Mouse (Mus musculus): Measurements from ENCODE around the gene Xcr1.

Gene Xcr1

GRCm38 (mm10) chr9:123815444-123815843, 46.4 kb downstream of the Xcr1 start:
- DNase-seq (ENCODE audit: extremely low read depth, insufficient read length, low spot score) = no peak

- DNase-seq (ENCODE audit: extremely low read depth, insufficient read length, low spot score) = no peak
These were observed 47.0 kb downstream of the Xcr1 start for GRCm38 (mm10) chr9:123814821-123815220.

GRCm38 (mm10) chr9:123814326-123814725, 47.5 kb downstream of the Xcr1 start:
- no peak for DNase-seq (ENCODE audit: extremely low read depth, insufficient read length, low spot score)

GRCm38 (mm10) chr9:123811831-123812230, 50.0 kb downstream of the Xcr1 start:
- DNase-seq (ENCODE audit: extremely low read depth, insufficient read length, low spot score) = no peak

GRCm38 (mm10) chr9:123808583-123808982, 53.2 kb downstream of the Xcr1 start:
- no peak for DNase-seq (ENCODE audit: extremely low read depth, insufficient read length, low spot score)

- DNase-seq (ENCODE audit: extremely low read depth, insufficient read length, low spot score) = no peak
These were observed 55.6 kb downstream of the Xcr1 start, which contains the start of gene Cxcr6 for GRCm38 (mm10) chr9:123806267-123806666. TSS of gene Cxcr6 (plus strand) at chr9:123806475.

- no peak for DNase-seq (ENCODE audit: extremely low read depth, insufficient read length, low spot score)
These were observed 56.6 kb downstream of the Xcr1 start for GRCm38 (mm10) chr9:123805241-123805640.

GRCm38 (mm10) chr9:123802896-123803295, 58.9 kb downstream of the Xcr1 start:
- no peak for DNase-seq (ENCODE audit: extremely low read depth, insufficient read length, low spot score)

GRCm38 (mm10) chr9:123802421-123802820, 59.4 kb downstream of the Xcr1 start:
- DNase-seq (ENCODE audit: extremely low read depth, insufficient read length, low spot score) = no peak
